Mouse (Mus musculus): ENCODE results near the gene Agtrap.
"Not testable (repeated sequence)": the region's sequence is repeated elsewhere in the genome, so short reads cannot be mapped to it uniquely, and the experiment has no call there.

The Agtrap gene

GRCm38 (mm10) chr4:148051046-148051776 is 36.6 kb downstream of the Agtrap start:
- no peak for DNase-seq (ENCODE audit: low read depth, low spot score)

- not testable (repeated sequence) for DNase-seq (ENCODE audit: low read depth, low spot score)
These were observed 37.4 kb downstream of the Agtrap start for GRCm38 (mm10) chr4:148050396-148050914.

GRCm38 (mm10) chr4:148046450-148047031 is 41.3 kb downstream of the Agtrap start:
- no peak for DNase-seq (ENCODE audit: low read depth, low spot score)

GRCm38 (mm10) chr4:148044113-148044512 is 43.7 kb downstream of the Agtrap start:
- no peak for DNase-seq (ENCODE audit: low read depth, low spot score)

- not testable (repeated sequence) for DNase-seq (ENCODE audit: low read depth, low spot score)
These were observed 44.5 kb downstream of the Agtrap start for GRCm38 (mm10) chr4:148043327-148043726.

GRCm38 (mm10) chr4:148041611-148042191 is 46.1 kb downstream of the Agtrap start:
- DNase-seq (ENCODE audit: low read depth, low spot score), result peak; percentile 50

GRCm38 (mm10) chr4:148040933-148041610 is 46.8 kb downstream of the Agtrap start:
- no peak for DNase-seq (ENCODE audit: low read depth, low spot score)

- DNase-seq (ENCODE audit: low read depth, low spot score), result no peak
These were observed 47.6 kb downstream of the Agtrap start for GRCm38 (mm10) chr4:148040029-148040830.

GRCm38 (mm10) chr4:148039254-148040028 is 48.4 kb downstream of the Agtrap start:
- DNase-seq (ENCODE audit: low read depth, low spot score), result no peak

- DNase-seq (ENCODE audit: low read depth, low spot score), result peak; percentile 98
These were observed 49.1 kb downstream of the Agtrap start, which contains the start of the genes Clcn6 and Mthfr for GRCm38 (mm10) chr4:148038600-148039253. Clcn6 (minus strand) TSS chr4:148038821. Mthfr (plus strand) TSS chr4:148039077.

- peak; percentile 24 for DNase-seq (ENCODE audit: low read depth, low spot score)
These were observed 49.7 kb downstream of the Agtrap start for GRCm38 (mm10) chr4:148038079-148038599.

- no peak for DNase-seq (ENCODE audit: low read depth, low spot score)
These were observed 52.4 kb downstream of the Agtrap start for GRCm38 (mm10) chr4:148035440-148035839.

- no peak for DNase-seq (ENCODE audit: low read depth, low spot score)
These were observed 53.9 kb downstream of the Agtrap start for GRCm38 (mm10) chr4:148033858-148034410.

- DNase-seq (ENCODE audit: low read depth, low spot score), result no peak
These were observed 57.3 kb downstream of the Agtrap start for GRCm38 (mm10) chr4:148030506-148030905.

- no peak for DNase-seq (ENCODE audit: low read depth, low spot score)
These were observed 58.5 kb downstream of the Agtrap start for GRCm38 (mm10) chr4:148029297-148029696.

All from telencephalon, adult 2 months (tissue).